Mouse (Mus musculus): ENCODE results near the gene Sit1. TPM values are rescaled to one million over a fixed set of nuclear protein-coding genes. Genes with fewer than 3 reads are reported as not detected.
"Not testable (repeated sequence)": the region's sequence is repeated elsewhere in the genome, so short reads cannot be mapped to it uniquely, and the experiment has no call there.

Gene Sit1
- total RNA-seq, 2 experiments from 2014 or later: not detected

DNA sequence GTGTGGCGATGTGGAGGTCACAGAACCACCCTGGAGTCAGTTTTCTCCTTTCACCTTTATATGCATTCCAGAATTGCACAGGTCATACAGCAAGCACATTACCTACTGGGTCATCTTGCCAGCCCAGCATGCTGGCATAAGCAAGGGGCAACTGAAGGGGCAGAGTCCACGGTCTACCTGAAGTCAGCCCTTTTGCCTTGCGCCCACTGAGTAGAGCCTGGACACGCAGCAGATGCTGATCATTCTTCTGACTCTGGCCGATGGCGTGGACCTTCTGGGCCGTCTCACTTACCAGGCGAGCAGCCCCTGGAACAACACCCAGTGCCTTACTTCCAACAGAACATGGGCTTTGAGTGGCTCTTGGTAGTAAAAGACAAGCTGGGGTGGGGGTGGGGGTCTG, 13.9 kb upstream of the Sit1 start:
- no peak for DNase-seq
- no peak overlapping the region for H3K27ac ChIP-seq
- no peak for TF ChIP-seq CTCF (IDR thresholded peaks at IDR 0.05)
- intact Hi-C loops (cut with DNase I): loop anchor here (10.0 kb wide), 1 partner anchor 453 kb away; the partner anchor contains the start of gene Fam214b
- no peak overlapping the region for H3K4me3 ChIP-seq

DNA sequence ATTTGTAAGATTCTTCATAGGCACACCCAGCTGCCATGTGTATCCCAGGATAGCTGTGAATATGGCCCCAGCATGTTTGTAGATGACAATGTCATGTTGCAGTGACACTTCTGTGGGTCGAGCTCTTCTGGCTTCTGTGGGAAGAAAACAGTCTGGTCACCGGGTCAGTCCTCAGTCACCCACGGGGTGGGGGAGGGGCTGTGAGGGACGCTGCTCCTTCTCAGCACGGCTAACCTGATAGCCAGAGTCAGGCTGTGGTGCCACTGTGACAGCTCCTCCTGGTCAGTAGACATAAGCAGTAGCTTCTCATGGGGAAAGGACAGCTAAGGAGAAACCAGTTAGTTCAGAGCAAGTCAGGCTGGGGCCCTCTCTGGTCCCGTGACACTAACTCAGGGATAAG, 13.1 kb upstream of the Sit1 start:
- DNase-seq: no peak

DNA sequence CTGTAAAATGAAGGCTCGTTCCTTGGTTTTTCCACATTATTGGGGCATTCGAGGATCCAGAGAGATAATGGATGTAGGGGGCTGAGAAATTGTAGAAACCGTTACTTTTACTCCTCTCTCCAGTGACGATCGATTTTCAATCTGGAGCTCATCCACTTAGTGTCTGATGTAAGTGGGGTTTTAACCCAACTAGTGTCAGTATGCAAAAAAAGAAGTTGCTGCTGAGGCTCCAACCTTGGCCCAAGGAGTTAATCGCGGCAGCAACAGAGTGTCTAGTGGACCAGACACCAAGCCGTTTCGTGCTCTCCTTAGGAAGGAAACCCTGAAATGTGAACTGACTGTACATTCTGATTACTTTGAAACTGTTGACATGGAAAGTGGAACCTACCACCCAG, 10.3 kb upstream of the Sit1 start:
- no peak for TF ChIP-seq CTCF (IDR thresholded peaks at IDR 0.05)
- intact Hi-C loops (cut with DNase I): loop anchor here (10.0 kb wide), 1 partner anchor 449 kb away; the partner anchor contains the start of gene Fam214b
- peak overlapping the region; percentile 96 for H3K27ac ChIP-seq

More for the DNA sequence above, 13.1 kb upstream of the Sit1 start:
- Histone ChIP-seq H3K27ac (no peak overlapping the region), H3K4me3 (no peak overlapping the region)
- intact Hi-C loops (cut with DNase I): loop anchor here (10.0 kb wide), 1 partner anchor 452 kb away; the partner anchor contains the start of gene Fam214b
- TF ChIP-seq CTCF (IDR thresholded peaks at IDR 0.05): no peak

GRCm38 (mm10) chr4:43493186-43493845, 9.8 kb upstream of the Sit1 start:
- Histone ChIP-seq H3K27ac (peak overlapping the region; percentile 96), H3K4me3 (peak overlapping the region; percentile 95)
- intact Hi-C loops (cut with DNase I): loop anchor here (10.0 kb wide), 1 partner anchor 449 kb away; the partner anchor contains the start of gene Fam214b
- peak; percentile 11; the same call in 1 of the 2 replicates for TF ChIP-seq CTCF (IDR thresholded peaks at IDR 0.05)
- peak; percentile 97 for DNase-seq

More for the DNA sequence above, 10.3 kb upstream of the Sit1 start:
- DNase-seq: no peak
- peak overlapping the region; percentile 95 for H3K4me3 ChIP-seq

- H3K4me3 ChIP-seq: peak within 1 kb of the TSS; percentile 95
- peak; percentile 95 for DNase-seq
- intact Hi-C loops (cut with DNase I): loop anchor here (10.0 kb wide), 1 partner anchor 448 kb away; the partner anchor contains the start of gene Fam214b
- peak within 1 kb of the TSS; percentile 96 for H3K27ac ChIP-seq
- peak; percentile 4; the same call in 1 of the 2 replicates for TF ChIP-seq CTCF (IDR thresholded peaks at IDR 0.05)
Observed at GRCm38 (mm10) chr4:43492821-43493185, 9.3 kb upstream of the Sit1 start, which contains the start of gene Ccdc107. TSS of gene Ccdc107 (plus strand) at chr4:43492900.

- DNase-seq: no peak
- Histone ChIP-seq H3K4me3 (peak overlapping the region; percentile 95), H3K27ac (peak overlapping the region; percentile 96)
- intact Hi-C loops (cut with DNase I): loop anchor here (10.0 kb wide), 1 partner anchor 447 kb away; the partner anchor contains the start of gene Fam214b
- TF ChIP-seq CTCF (IDR thresholded peaks at IDR 0.05): no peak
Observed at GRCm38 (mm10) chr4:43492101-43492820, 8.7 kb upstream of the Sit1 start.

GRCm38 (mm10) chr4:43490801-43491200, 7.3 kb upstream of the Sit1 start:
- H3K27ac ChIP-seq: no peak overlapping the region
- intact Hi-C loops (cut with DNase I): loop anchor here (10.0 kb wide), 1 partner anchor 446 kb away; the partner anchor contains the start of gene Fam214b
- no peak for DNase-seq
- TF ChIP-seq CTCF (IDR thresholded peaks at IDR 0.05): no peak
- H3K4me3 ChIP-seq: no peak overlapping the region

DNA sequence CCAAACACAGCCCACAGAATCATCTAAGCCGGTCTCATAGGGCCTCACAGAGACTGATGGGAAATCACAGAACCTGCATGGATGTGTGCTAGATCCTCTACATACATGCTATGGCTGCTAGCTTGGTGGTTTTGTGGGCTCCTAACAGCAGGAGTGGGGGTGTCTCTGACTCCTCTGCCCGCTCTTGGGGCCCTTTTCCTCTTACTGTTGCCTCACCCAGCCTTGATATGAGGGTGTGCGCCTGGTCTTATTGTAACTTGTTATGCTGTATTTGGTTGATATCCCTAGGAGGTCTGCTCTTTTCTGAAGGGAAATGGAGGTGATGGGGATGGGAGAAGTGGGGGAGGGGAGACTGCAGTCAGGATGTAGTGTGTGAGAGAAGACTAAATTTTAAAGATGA, 6.1 kb upstream of the Sit1 start:
- H3K4me3 ChIP-seq: no peak overlapping the region
- no peak for DNase-seq
- TF ChIP-seq CTCF (IDR thresholded peaks at IDR 0.05): no peak
- H3K27ac ChIP-seq: no peak overlapping the region
- intact Hi-C loops (cut with DNase I): loop anchor here (10.0 kb wide), 1 partner anchor 445 kb away; the partner anchor contains the start of gene Fam214b

DNA sequence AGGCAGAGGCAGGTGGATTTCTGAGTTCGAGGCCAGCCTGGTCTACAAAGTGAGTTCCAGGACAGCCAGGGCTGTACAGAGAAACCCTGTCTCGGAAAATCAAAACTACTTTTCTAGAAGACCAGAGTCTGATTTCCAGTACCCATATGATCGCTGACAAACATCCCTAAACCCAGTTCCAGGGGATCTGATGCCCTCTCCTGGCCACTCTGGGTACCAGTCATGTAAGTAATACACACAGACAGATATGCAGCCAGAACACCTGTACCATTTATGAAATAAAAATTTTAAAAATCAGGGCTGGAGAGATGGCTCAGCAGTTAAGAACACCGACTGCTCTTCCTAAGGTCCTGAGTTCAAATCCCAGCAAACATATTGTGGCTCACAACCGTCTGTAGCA, 2.1 kb upstream of the Sit1 start:
- H3K27ac ChIP-seq; intact Hi-C loops (cut with DNase I); H3K4me3 ChIP-seq; DNase-seq: not testable (repeated sequence)

DNA sequence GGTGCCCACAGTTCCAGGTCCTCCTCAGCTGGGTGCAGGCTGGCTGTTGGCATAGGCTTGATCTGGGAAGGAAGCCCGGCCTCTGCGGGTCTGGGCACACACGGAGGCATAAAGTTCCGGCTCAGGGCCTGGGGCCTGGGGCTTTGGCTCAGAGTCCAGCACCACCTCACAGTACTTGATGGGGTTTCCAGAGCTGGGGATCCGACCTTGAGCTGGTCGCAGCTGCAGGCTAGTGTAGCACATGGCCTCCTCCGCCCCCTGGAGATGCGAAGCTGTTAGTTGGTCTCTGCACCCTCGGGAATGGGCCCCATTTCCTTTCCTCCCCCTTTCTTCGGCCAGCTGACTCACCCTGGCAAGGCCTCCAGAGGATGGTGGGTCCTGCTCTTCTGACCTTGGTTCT, 943 bp downstream of the Sit1 start:
- no peak for TF ChIP-seq CTCF (IDR thresholded peaks at IDR 0.05)
- intact Hi-C loops (cut with DNase I): no loop called here
- DNase-seq: peak; percentile 64
- H3K4me3 ChIP-seq: no peak overlapping the region
- no peak overlapping the region for H3K27ac ChIP-seq

DNA sequence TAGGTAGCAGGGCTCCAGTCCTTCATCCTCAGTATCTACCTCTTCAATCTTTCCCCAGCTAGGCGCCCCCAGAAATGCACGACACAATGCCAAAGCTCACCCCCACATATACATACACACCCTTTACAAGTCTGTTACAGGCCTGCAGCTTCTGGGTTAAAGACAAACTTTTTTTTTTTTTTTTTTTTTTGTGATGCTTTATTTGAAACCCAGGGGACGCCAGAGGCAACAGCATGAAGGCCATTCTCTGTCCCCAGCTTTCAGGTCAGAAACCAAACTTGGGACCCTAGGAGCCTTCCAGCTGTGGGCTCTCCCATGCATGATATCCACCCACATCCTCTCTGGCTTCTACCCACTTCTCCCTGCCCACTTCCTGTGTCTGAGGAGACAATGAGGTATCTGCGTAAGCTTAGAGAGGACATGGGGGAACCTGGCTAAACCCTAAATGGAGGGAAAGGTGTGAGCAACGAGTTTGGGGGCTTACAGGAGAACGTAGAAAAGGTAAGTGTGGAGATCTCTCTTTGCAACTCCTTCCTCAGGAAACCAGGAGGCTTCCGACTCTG, 1.6 kb downstream of the Sit1 start:
- intact Hi-C loops (cut with DNase I): no loop called here
- no peak overlapping the region for H3K4me3 ChIP-seq

DNA sequence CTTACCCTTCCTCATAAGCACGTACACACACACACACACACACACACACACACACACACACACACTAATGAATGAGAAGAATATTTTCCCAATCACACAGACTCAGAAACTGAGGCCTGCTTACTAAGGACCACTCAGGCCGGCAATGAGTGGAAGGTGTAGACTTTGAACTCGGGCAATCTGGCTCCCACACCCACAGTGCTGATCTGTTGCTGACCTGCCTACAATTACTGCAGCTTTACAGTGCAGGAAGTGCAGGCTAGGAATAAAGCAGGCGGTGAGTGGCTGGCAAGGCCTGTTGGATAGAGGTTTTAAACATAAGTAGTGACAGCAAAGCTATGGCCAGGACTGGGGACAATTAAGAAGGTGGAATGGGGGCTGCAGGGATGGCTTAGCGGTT, 2.5 kb downstream of the Sit1 start:
- TF ChIP-seq CTCF (IDR thresholded peaks at IDR 0.05): no peak
- Histone ChIP-seq H3K4me3 (no peak overlapping the region), H3K27ac (no peak overlapping the region)
- no peak for DNase-seq
- intact Hi-C loops (cut with DNase I): no loop called here

More for the DNA sequence above, 1.6 kb downstream of the Sit1 start:
- DNase-seq: no peak
- TF ChIP-seq CTCF (IDR thresholded peaks at IDR 0.05): no peak
- H3K27ac ChIP-seq: no peak overlapping the region

Measured in gastrocnemius, adult 2 months (tissue).